Mouse (Mus musculus): ENCODE measurements around the gene Timm8b. TPM values are rescaled to one million over a fixed set of nuclear protein-coding genes. Genes with fewer than 3 reads are reported as not detected.
A peak's percentile ranks its signal among the peaks of the same experiment; 100 is the strongest.

Timm8b gene
- 184 TPM for polyA plus RNA-seq (2012; fragmentation: generic; extraction: Trizol)

- H3K4me3 ChIP-seq = peak within 1 kb of the TSS; percentile 85
- H3K4me2 ChIP-seq (ENCODE audit: low read depth) = peak within 1 kb of the TSS; percentile 94
- H3K79me2 ChIP-seq (ENCODE audit: control insufficient read depth, insufficient read depth) = peaks cover 39% of the 10 kb centered on the region
- H3K36me3 ChIP-seq (ENCODE audit: control insufficient read depth, insufficient read depth) = peaks cover 40% of the 10 kb centered on the region
- H3K27me3 ChIP-seq (ENCODE audit: control insufficient read depth, insufficient read depth, insufficient read length) = no peaks in the 10 kb centered on the region
- peak within 1 kb of the TSS; percentile 86 for H3ac ChIP-seq (ENCODE audit: control insufficient read depth, insufficient read length)
- TF ChIP-seq CEBPB (IDR thresholded peaks at IDR 0.05; ENCODE audit: insufficient read depth, poor library complexity, severe bottlenecking) (0 out of 2 replicates have a peak, but pooled peaks have one; percentile 61), E2F4 (IDR thresholded peaks at IDR 0.05; ENCODE audit: insufficient read depth) (peak; percentile 58), MYOD1 (IDR thresholded peaks at IDR 0.05; ENCODE audit: control insufficient read depth in 1 of 3, insufficient read length in 2 of 3, low read depth in 2 of 3) (no peak), POLR2AphosphoS2 (IDR thresholded peaks at IDR 0.05; ENCODE audit: insufficient read length, low read depth) (peak; percentile 98), REST (IDR thresholded peaks at IDR 0.05; ENCODE audit: insufficient read depth, insufficient read length) (no peak), POLR2A (IDR thresholded peaks at IDR 0.05; ENCODE audit: insufficient read length, low read depth) (peak; percentile 100)
These were observed at the start of gene Timm8b, which contains the start of gene Sdhd for GRCm38 (mm10) chr9:50603189-50603997. Gene Timm8b, plus strand, starts transcription at chr9:50603910. Gene Sdhd, minus strand, starts transcription at chr9:50603812.

GRCm38 (mm10) chr9:50554241-50555093 is 49.2 kb upstream of the Timm8b start, which contains the start of gene Il18:
Gene Il18, plus strand, starts transcription at chr9:50554827.
- no peaks in the 10 kb centered on the region for H3K27me3 ChIP-seq (ENCODE audit: control insufficient read depth, insufficient read depth, insufficient read length)
- no peaks in the 10 kb centered on the region for H3K79me2 ChIP-seq (ENCODE audit: control insufficient read depth, insufficient read depth)
- H3K36me3 ChIP-seq (ENCODE audit: control insufficient read depth, insufficient read depth) = no peaks in the 10 kb centered on the region
- TF ChIP-seq USF1 (IDR thresholded peaks at IDR 0.05; ENCODE audit: low read depth) = no peak
- no peak for TF ChIP-seq E2F4 (IDR thresholded peaks at IDR 0.05; ENCODE audit: insufficient read depth)
- no peak for TF ChIP-seq MYOG (IDR thresholded peaks at IDR 0.05; ENCODE audit: control insufficient read depth in 1 of 3, insufficient read depth in 1 of 3, insufficient read length in 2 of 3, low read depth in 2 of 3)
- TF ChIP-seq MYOD1 (IDR thresholded peaks at IDR 0.05; ENCODE audit: control insufficient read depth in 1 of 3, insufficient read length in 2 of 3, low read depth in 2 of 3) = no peak
- no peak within 1 kb of the TSS for H3ac ChIP-seq (ENCODE audit: control insufficient read depth, insufficient read length)
- H3K4me3 ChIP-seq = peak within 1 kb of the TSS; percentile 11
- peak within 1 kb of the TSS; percentile 74 for H3K4me2 ChIP-seq (ENCODE audit: low read depth)

GRCm38 (mm10) chr9:50555094-50555446 is 48.6 kb upstream of the Timm8b start, which contains the start of gene Bco2:
Gene Bco2, minus strand, starts transcription at chr9:50555181.
- peak within 1 kb of the TSS; percentile 74 for H3K4me2 ChIP-seq (ENCODE audit: low read depth)
- H3K4me3 ChIP-seq = peak within 1 kb of the TSS; percentile 11
- H3K27me3 ChIP-seq (ENCODE audit: control insufficient read depth, insufficient read depth, insufficient read length) = no peaks in the 10 kb centered on the region
- H3ac ChIP-seq (ENCODE audit: control insufficient read depth, insufficient read length) = no peak within 1 kb of the TSS
- no peaks in the 10 kb centered on the region for H3K79me2 ChIP-seq (ENCODE audit: control insufficient read depth, insufficient read depth)
- TF ChIP-seq E2F4 (IDR thresholded peaks at IDR 0.05; ENCODE audit: insufficient read depth) (no peak), POLR2AphosphoS2 (IDR thresholded peaks at IDR 0.05; ENCODE audit: insufficient read length, low read depth) (no peak), POLR2A (IDR thresholded peaks at IDR 0.05; ENCODE audit: insufficient read length, low read depth) (no peak), MYOG (IDR thresholded peaks at IDR 0.05; ENCODE audit: control insufficient read depth in 1 of 3, insufficient read depth in 1 of 3, insufficient read length in 2 of 3, low read depth in 2 of 3) (no peak), MYOD1 (IDR thresholded peaks at IDR 0.05; ENCODE audit: control insufficient read depth in 1 of 3, insufficient read length in 2 of 3, low read depth in 2 of 3) (no peak), SRF (IDR thresholded peaks at IDR 0.05; ENCODE audit: control insufficient read depth, insufficient read length, low read depth) (no peak), MAX (IDR thresholded peaks at IDR 0.05; ENCODE audit: low read depth) (no peak), TCF12 (IDR thresholded peaks at IDR 0.05; ENCODE audit: insufficient read depth, poor library complexity, severe bottlenecking) (no peak), USF1 (IDR thresholded peaks at IDR 0.05; ENCODE audit: low read depth) (no peak), REST (IDR thresholded peaks at IDR 0.05; ENCODE audit: insufficient read depth, insufficient read length) (no peak)
- H3K36me3 ChIP-seq (ENCODE audit: control insufficient read depth, insufficient read depth) = no peaks in the 10 kb centered on the region

- Histone ChIP-seq H3ac (ENCODE audit: control insufficient read depth, insufficient read length) (no peak within 1 kb of the TSS), H3K36me3 (ENCODE audit: control insufficient read depth, insufficient read depth) (no peaks in the 10 kb centered on the region), H3K27me3 (ENCODE audit: control insufficient read depth, insufficient read depth, insufficient read length) (no peaks in the 10 kb centered on the region), H3K79me2 (ENCODE audit: control insufficient read depth, insufficient read depth) (no peaks in the 10 kb centered on the region), H3K4me2 (ENCODE audit: low read depth) (no peak within 1 kb of the TSS), H3K4me3 (no peak within 1 kb of the TSS)
- TF ChIP-seq TCF12 (IDR thresholded peaks at IDR 0.05; ENCODE audit: insufficient read depth, poor library complexity, severe bottlenecking) (no peak), POLR2A (IDR thresholded peaks at IDR 0.05; ENCODE audit: insufficient read length, low read depth) (no peak), MYOD1 (IDR thresholded peaks at IDR 0.05; ENCODE audit: control insufficient read depth in 1 of 3, insufficient read length in 2 of 3, low read depth in 2 of 3) (no peak), TCF3 (IDR thresholded peaks at IDR 0.05; ENCODE audit: insufficient read length, low read depth) (no peak), POLR2AphosphoS2 (IDR thresholded peaks at IDR 0.05; ENCODE audit: insufficient read length, low read depth) (no peak), MAX (IDR thresholded peaks at IDR 0.05; ENCODE audit: low read depth) (no peak), USF1 (IDR thresholded peaks at IDR 0.05; ENCODE audit: low read depth) (no peak), MYOG (IDR thresholded peaks at IDR 0.05; ENCODE audit: control insufficient read depth in 1 of 3, insufficient read depth in 1 of 3, insufficient read length in 2 of 3, low read depth in 2 of 3) (no peak), CEBPB (IDR thresholded peaks at IDR 0.05; ENCODE audit: insufficient read depth, poor library complexity, severe bottlenecking) (no peak), E2F4 (IDR thresholded peaks at IDR 0.05; ENCODE audit: insufficient read depth) (no peak), REST (IDR thresholded peaks at IDR 0.05; ENCODE audit: insufficient read depth, insufficient read length) (no peak)
These were observed 42.4 kb upstream of the Timm8b start, which contains the start of gene Tex12 for GRCm38 (mm10) chr9:50561145-50561917. Gene Tex12, minus strand, starts transcription at chr9:50561325.

Data from myocyte (in vitro differentiated cells).